Comparison of ENCODE assay signal across 20 mouse cellular contexts in the genomic region with DNA sequence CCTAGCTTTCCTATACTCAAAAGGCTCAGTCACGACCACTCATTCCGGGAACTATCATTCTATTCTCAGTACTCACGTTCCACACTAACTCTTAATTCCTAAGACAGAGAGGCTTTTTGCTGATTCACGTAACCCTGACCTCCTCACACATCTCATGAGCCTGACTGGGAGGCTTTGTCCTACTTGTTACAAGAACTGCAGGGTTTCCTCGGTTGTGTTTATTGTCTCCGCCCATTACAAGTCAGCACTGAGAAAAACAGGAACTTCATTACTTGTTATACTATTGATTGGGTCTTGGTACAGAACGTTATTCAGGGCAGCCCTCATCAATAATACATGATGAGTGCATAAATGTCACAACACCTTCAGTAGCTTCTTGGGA. TPM values are rescaled to one million over a fixed set of nuclear protein-coding genes. Genes with fewer than 3 reads are reported as not detected.
DNase-seq lines count a peak whose midpoint lies in the region; ATAC-seq and TF ChIP-seq lines count a peak whose summit lies in the region.
"Had no signal": no experiment of that assay in that cellular context is flagged by ENCODE, and none has a peak within 500 bp of the region (broad histone marks: within the 10 kb centered on the region; RNA-seq: fewer than 3 reads in every experiment).

No protein-coding gene starts in this region.

- H3K27ac ChIP-seq in liver, postnatal 0 days (ENCODE audit: low read depth), result no peak overlapping the region
- no peak overlapping the region for H3K27ac ChIP-seq in liver, embryonic 11.5 days (ENCODE audit: low read depth, low read length)
- H3K27ac ChIP-seq in midbrain, embryonic 10.5 days (replicated peaks), result no peak overlapping the region
- H3K27ac ChIP-seq: embryonic facial prominence, embryonic 15.5 days; forebrain, embryonic 10.5 days; hindbrain, embryonic 12.5 days; kidney, postnatal 0 days; liver, embryonic 13.5 days had no signal

- H3K36me3 ChIP-seq in liver, postnatal 0 days (replicated peaks; ENCODE audit: insufficient read depth, low read length), result 0 out of 2 replicates have a peak, but pooled peaks cover 1% of the 10 kb centered on the region
- H3K36me3 ChIP-seq in liver, embryonic 11.5 days (ENCODE audit: control insufficient read depth, insufficient read depth, low read length), result no peaks in the 10 kb centered on the region
- peaks cover 15% of the 10 kb centered on the region for H3K36me3 ChIP-seq in G1E (replicated peaks)
- 0 out of 2 replicates have a peak, but pooled peaks cover 3% of the 10 kb centered on the region for H3K36me3 ChIP-seq in midbrain, embryonic 10.5 days
- H3K36me3 ChIP-seq: embryonic facial prominence, embryonic 15.5 days; hindbrain, embryonic 12.5 days; liver, embryonic 13.5 days had no signal

- ATAC-seq in liver, postnatal 0 days, result peak; percentile 40; the same call in 1 of the 2 replicates
- no peak; the same call in 1 of the 2 replicates for ATAC-seq in liver, embryonic 11.5 days (replicated peaks; ENCODE audit: low FRiP score)
- ATAC-seq in G1E (ENCODE audit: extremely low read depth, insufficient number of reproducible peaks, low FRiP score, poor library complexity, severe bottlenecking), result peak; percentile 82
- peak; percentile 72 for ATAC-seq in common myeloid progenitor, adult 5-6 weeks (replicated peaks; ENCODE audit: low read depth, poor library complexity, severe bottlenecking)
- peak; percentile 41; the same call in 1 of the 2 replicates for ATAC-seq in neutrophil, adult 5-6 weeks (ENCODE audit: extremely low read depth, insufficient number of reproducible peaks, low FRiP score, poor library complexity, severe bottlenecking)
- ATAC-seq: intestine, postnatal 0 days had no signal

- no peak overlapping the region for H3K9ac ChIP-seq in liver, postnatal 0 days (replicated peaks)
- H3K9ac ChIP-seq in liver, embryonic 11.5 days (ENCODE audit: low read depth, low read length), result no peak overlapping the region
- H3K9ac ChIP-seq: embryonic facial prominence, embryonic 15.5 days; hindbrain, embryonic 12.5 days; liver, embryonic 13.5 days had no signal

- TF ChIP-seq CTCF in liver, postnatal 0 days (IDR thresholded peaks at IDR 0.05; ENCODE audit: low read depth), result no peak
- no peak for TF ChIP-seq CTCF in G1E (IDR thresholded peaks at IDR 0.05; ENCODE audit: low read depth, low read length)

- no peak overlapping the region for H3K4me3 ChIP-seq in liver, postnatal 0 days (ENCODE audit: low read depth, low read length)
- H3K4me3 ChIP-seq in liver, embryonic 11.5 days (ENCODE audit: low read depth, low read length), result no peak overlapping the region
- peak overlapping the region; percentile 33; the same call in 1 of the 2 replicates for H3K4me3 ChIP-seq in G1E (ENCODE audit: low read depth, low read length)
- no peak overlapping the region for H3K4me3 ChIP-seq in midbrain, embryonic 10.5 days
- H3K4me3 ChIP-seq: embryonic facial prominence, embryonic 15.5 days; forebrain, embryonic 10.5 days; hindbrain, embryonic 12.5 days; liver, embryonic 13.5 days had no signal

- no peak for DNase-seq in liver, postnatal 0 days
- no peak for DNase-seq in liver, embryonic 11.5 days (ENCODE audit: low spot score)
- DNase-seq in G1E (ENCODE audit: low spot score), result peak; percentile 26
- no peak for DNase-seq in midbrain, embryonic 10.5 days (ENCODE audit: low spot score)
- DNase-seq in kidney, postnatal 25 days, result no peak
- DNase-seq: cerebellum, postnatal 10 days; embryo, embryonic 11 days; gastrocnemius, postnatal 14 days; heart, postnatal 10 days; liver, embryonic 13.5 days; midbrain, embryonic 14.5 days; right cerebral cortex, postnatal 25 days; thymus, postnatal 14 days had no signal

- WGBS in liver, postnatal 0 days (ENCODE audit: insufficient replicate concordance), result 55% methylated on average over 7 of the region's 7 CpGs
- WGBS in liver, embryonic 11.5 days, result 62% methylated on average over 7 of the region's 7 CpGs
- 63% methylated on average over 7 of the region's 7 CpGs for WGBS in midbrain, embryonic 10.5 days

- no peak overlapping the region for H3K4me2 ChIP-seq in liver, postnatal 0 days (ENCODE audit: low read depth, low read length)
- no peak overlapping the region for H3K4me2 ChIP-seq in liver, embryonic 11.5 days
- H3K4me2 ChIP-seq: embryonic facial prominence, embryonic 15.5 days; hindbrain, embryonic 12.5 days; liver, embryonic 13.5 days had no signal

- H3K4me1 ChIP-seq in liver, postnatal 0 days (ENCODE audit: insufficient read depth), result 0 out of 2 replicates have a peak, but pooled peaks cover 3% of the 10 kb centered on the region
- H3K4me1 ChIP-seq in liver, embryonic 11.5 days (replicated peaks; ENCODE audit: control insufficient read depth, insufficient read depth, low read length), result no peaks in the 10 kb centered on the region
- H3K4me1 ChIP-seq in G1E (ENCODE audit: insufficient read depth, low read depth, low read length), result peaks cover 55% of the 10 kb centered on the region
- H3K4me1 ChIP-seq in midbrain, embryonic 10.5 days, result peaks cover 18% of the 10 kb centered on the region
- H3K4me1 ChIP-seq: embryonic facial prominence, embryonic 15.5 days had no signal

- no peaks in the 10 kb centered on the region for H3K9me3 ChIP-seq in liver, postnatal 0 days (ENCODE audit: low read length)
- no peaks in the 10 kb centered on the region for H3K9me3 ChIP-seq in liver, embryonic 11.5 days (ENCODE audit: control insufficient read depth, low read length)
- H3K9me3 ChIP-seq in G1E (replicated peaks), result no peaks in the 10 kb centered on the region
- no peaks in the 10 kb centered on the region for H3K9me3 ChIP-seq in midbrain, embryonic 10.5 days (replicated peaks)
- H3K9me3 ChIP-seq: embryonic facial prominence, embryonic 15.5 days; forebrain, embryonic 10.5 days; hindbrain, embryonic 12.5 days; liver, embryonic 13.5 days had no signal

- peak; percentile 33; the same call in 1 of the 2 replicates for TF ChIP-seq EP300 in liver, postnatal 0 days (IDR thresholded peaks at IDR 0.05; ENCODE audit: low read depth)

- H3K27me3 ChIP-seq in liver, postnatal 0 days (ENCODE audit: insufficient read depth, low read length), result no peaks in the 10 kb centered on the region
- H3K27me3 ChIP-seq in liver, embryonic 11.5 days (replicated peaks; ENCODE audit: control insufficient read depth, insufficient read depth, low read length), result no peaks in the 10 kb centered on the region
- no peaks in the 10 kb centered on the region for H3K27me3 ChIP-seq in G1E (ENCODE audit: insufficient read depth, low read length)
- H3K27me3 ChIP-seq in midbrain, embryonic 10.5 days (ENCODE audit: low read depth, poor library complexity, severe bottlenecking), result no peaks in the 10 kb centered on the region
- H3K27me3 ChIP-seq: embryonic facial prominence, embryonic 15.5 days; hindbrain, embryonic 12.5 days; liver, embryonic 13.5 days had no signal

RNA-seq across cellular contexts. Expression of a gene that starts 39.6 kb away (rescaled TPM):
- 0.14 TPM in 1 of 2 replicates, not detected in the other for polyA plus RNA-seq in liver, postnatal 0 days (2015; fragmentation: Nextera tagmentation; extraction: Ambion mirVana)
- polyA plus RNA-seq in liver, embryonic 11.5 days (2014; fragmentation: Nextera tagmentation; extraction: Ambion mirVana), result 1.8 and 2.7 TPM in 2 replicates
- total RNA-seq in G1E (2014; fragmentation: Nextera tagmentation), result not detected in 2 replicates
- total RNA-seq in G1E (2017), result 0.44 TPM in 1 of 2 replicates, not detected in the other
- polyA plus RNA-seq in G1E (2012), result 0.15 TPM in 1 of 2 replicates, not detected in the other
- 0.09 TPM in 1 of 2 replicates, not detected in the other for total RNA-seq in common myeloid progenitor, adult 5-6 weeks (2017)
- total RNA-seq in neutrophil, adult 5-6 weeks (2017), result 1.2 and 1.5 TPM in 2 replicates
- 7.5 and 10.6 TPM in 2 replicates for polyA plus RNA-seq in midbrain, embryonic 10.5 days (2016; fragmentation: Nextera tagmentation; extraction: Ambion mirVana)
